30 mouse cellular contexts compared by ENCODE assay signal in the genomic region with DNA sequence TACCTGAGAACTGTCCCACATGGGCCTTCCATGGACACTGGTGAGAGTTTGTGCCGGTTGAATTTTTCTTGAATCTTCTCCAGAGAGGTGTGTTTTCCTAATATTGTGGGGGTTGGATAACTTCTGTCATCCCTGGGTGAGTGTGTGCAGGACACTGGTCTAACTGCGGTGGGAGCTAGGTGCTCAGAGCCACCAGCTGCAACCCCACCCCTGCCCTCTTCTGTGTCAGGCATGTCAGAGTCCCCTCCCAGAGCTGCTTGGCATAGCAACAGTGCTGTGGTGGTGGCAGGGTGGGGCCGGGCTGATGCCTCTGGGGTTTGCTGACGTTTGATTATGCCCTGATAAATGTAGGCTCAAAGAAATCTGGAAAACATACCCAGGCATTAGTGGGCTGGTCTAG.
"Had no signal": no experiment of that assay in that cellular context is flagged by ENCODE, and none has a peak within 500 bp of the region (broad histone marks: within the 10 kb centered on the region; RNA-seq: fewer than 3 reads in every experiment).

No protein-coding gene starts in this region.

- H3K27me3 ChIP-seq: heart, embryonic 15.5 days; hindbrain, embryonic 15.5 days; intestine, embryonic 15.5 days; kidney, embryonic 15.5 days had no signal

- H3K27ac ChIP-seq: hindbrain, embryonic 10.5 days; hindbrain, embryonic 12.5 days; hindbrain, embryonic 13.5 days; hindbrain, embryonic 14.5 days; hindbrain, embryonic 15.5 days; hindbrain, postnatal 0 days; intestine, embryonic 15.5 days; kidney, embryonic 15.5 days; kidney, postnatal 0 days; layer of hippocampus, adult 2 months; left cerebral cortex, adult 2 months had no signal

- H3K36me3 ChIP-seq: heart, embryonic 15.5 days; hindbrain, embryonic 10.5 days; hindbrain, embryonic 12.5 days; hindbrain, embryonic 13.5 days; hindbrain, embryonic 15.5 days; intestine, embryonic 15.5 days; kidney, embryonic 15.5 days had no signal

- ATAC-seq: hindbrain, embryonic 16.5 days; hindbrain, postnatal 0 days; inflammation-experienced regulatory T-cells, adult 6 months; intestine, embryonic 15.5 days; intestine, embryonic 16.5 days; intestine, postnatal 0 days had no signal

- H3K9me3 ChIP-seq: heart, embryonic 15.5 days; hindbrain, embryonic 10.5 days; hindbrain, embryonic 12.5 days; hindbrain, embryonic 13.5 days; hindbrain, embryonic 15.5 days; intestine, embryonic 15.5 days; kidney, embryonic 15.5 days had no signal

- DNase-seq: heart, postnatal 14 days; heart, postnatal 36 days; heart, postnatal 4 days; kidney, adult 11 months; kidney, adult 18-20 months; kidney, adult 2 months; kidney, adult 8-10 months; kidney, adult 9 months; kidney, postnatal 10 days; kidney, postnatal 14 days; kidney, postnatal 36 days; kidney, postnatal 4 days; layer of hippocampus, adult 9-11 months; layer of hippocampus, postnatal 36 days had no signal

- H3K4me2 ChIP-seq: heart, embryonic 15.5 days; hindbrain, embryonic 12.5 days; hindbrain, embryonic 13.5 days; hindbrain, embryonic 14.5 days; hindbrain, embryonic 15.5 days; intestine, embryonic 15.5 days; kidney, embryonic 15.5 days had no signal

- H3K9ac ChIP-seq: heart, embryonic 15.5 days; hindbrain, embryonic 12.5 days; hindbrain, embryonic 13.5 days; hindbrain, embryonic 14.5 days; hindbrain, embryonic 15.5 days; intestine, embryonic 15.5 days; kidney, embryonic 15.5 days had no signal

- H3K4me3 ChIP-seq: heart, embryonic 15.5 days; hindbrain, embryonic 10.5 days; hindbrain, embryonic 12.5 days; hindbrain, embryonic 13.5 days; hindbrain, embryonic 15.5 days; intestine, embryonic 15.5 days; kidney, embryonic 15.5 days; layer of hippocampus, adult 2 months; left cerebral cortex, adult 2 months had no signal
